Mouse (Mus musculus) stomach, embryonic 16.5 days (tissue): Measurements from ENCODE around the gene Slc16a11. TPM values are rescaled to one million over a fixed set of nuclear protein-coding genes. Genes with fewer than 3 reads are reported as not detected.
A peak's percentile ranks its signal among the peaks of the same experiment; 100 is the strongest.

Source experiments
- ATAC-seq: fragments of 200-750 bp; cut with Nextera tagmentation; 2 replicates; pipeline ENCODE4 v1.8.0; 2017; ENCODE audit warnings: moderate number of reproducible peaks, moderate TSS enrichment; ENCODE audit not compliant: insufficient read depth, low FRiP score
- H3K27ac ChIP-seq: fragments of 300-500 bp; sonication (generic); 2 replicates; pipeline ENCODE4 v1.5.1; 2014; ENCODE audit warnings: low read length
- H3K27me3 ChIP-seq: fragments of 300-500 bp; sonication (generic); 2 replicates; pipeline ENCODE4 v1.6.1; 2014; ENCODE audit warnings: low read length, control low read depth, mixed read lengths; ENCODE audit not compliant: control insufficient read depth, insufficient read depth
- H3K36me3 ChIP-seq: fragments of 300-500 bp; sonication (generic); 2 replicates; pipeline ENCODE4 v1.6.1; 2014; ENCODE audit warnings: low read length; ENCODE audit not compliant: control insufficient read depth, insufficient read depth
- H3K4me1 ChIP-seq: fragments of 300-500 bp; sonication (generic); 2 replicates; pipeline ENCODE4 v1.6.1; 2014; ENCODE audit warnings: low read length, control low read depth, mixed read lengths; ENCODE audit not compliant: control insufficient read depth, insufficient read depth
- H3K4me2 ChIP-seq: fragments of 300-500 bp; sonication (generic); 2 replicates; pipeline ENCODE4 v1.6.1; 2014; ENCODE audit warnings: low read depth, low read length, mixed read lengths
- H3K4me3 ChIP-seq: fragments of 300-500 bp; sonication (generic); replicated peaks from 2 replicates; pipeline ENCODE4 v1.5.1; 2014; ENCODE audit warnings: mild to moderate bottlenecking, low read length
- H3K9ac ChIP-seq: fragments of 300-500 bp; sonication (generic); 2 replicates; pipeline ENCODE4 v1.6.1; 2014; ENCODE audit warnings: low read length
- H3K9me3 ChIP-seq: fragments of 300-500 bp; sonication (generic); replicated peaks from 2 replicates; pipeline ENCODE4 v1.6.1; 2016; ENCODE audit warnings: low read length, control low read depth; ENCODE audit not compliant: control insufficient read depth
- WGBS: fragments of 180-500 bp; shearing (Covaris S2); extraction: QIAGEN DNeasy Blood & Tissue Kit; methylation state at CpG from one replicate; pipeline ENCODE4 v1.1.7; 2014; 5-methylcytosine and 5-hydroxymethylcytosine counted together
- microRNA counts: library from miRNA; unstranded; fragments of <30 nt; microRNA quantifications from one replicate; lab custom pipeline; 2016
- microRNA-seq: library from miRNA; unstranded; fragments of <30 nt; microRNA quantifications from one replicate; pipeline ENCODE4, GENCODE M21; 2016
- polyA plus RNA-seq: library from polyadenylated mRNA; unstranded; fragments of >200 nt; fragmentation: Nextera tagmentation; extraction: Ambion mirVana; gene quantifications from 2 replicates; pipeline ENCODE4 v1.2.1, GENCODE M21; 2015

Gene Slc16a11
- polyA plus RNA-seq, 1 experiment from 2014 or later, result 1.5 TPM

- H3K9me3 ChIP-seq, result no peaks in the 10 kb centered on the region
- no peak overlapping the region for H3K4me2 ChIP-seq
- no peaks in the 10 kb centered on the region for H3K36me3 ChIP-seq
- WGBS, result 65% methylated on average over 11 of the region's 11 CpGs
- peaks cover 7% of the 10 kb centered on the region; the same call in 1 of the 2 replicates for H3K4me1 ChIP-seq
- ATAC-seq, result no peak
- H3K27me3 ChIP-seq, result peaks cover 26% of the 10 kb centered on the region
- no peak overlapping the region for H3K4me3 ChIP-seq
- no peak overlapping the region for H3K27ac ChIP-seq
- H3K9ac ChIP-seq, result no peak overlapping the region
Measured at GRCm38 (mm10) chr11:70250150-70250549, 37.6 kb downstream of the Slc16a11 start.

- Histone ChIP-seq H3K27ac (no peak overlapping the region), H3K4me2 (no peak overlapping the region), H3K9me3 (no peaks in the 10 kb centered on the region), H3K9ac (no peak overlapping the region), H3K36me3 (no peaks in the 10 kb centered on the region), H3K4me1 (peaks cover 9% of the 10 kb centered on the region; the same call in 1 of the 2 replicates), H3K27me3 (peaks cover 29% of the 10 kb centered on the region), H3K4me3 (no peak overlapping the region)
- 76% methylated on average over 8 of the region's 8 CpGs for WGBS
- ATAC-seq, result no peak
Measured at GRCm38 (mm10) chr11:70251853-70252252, 39.3 kb downstream of the Slc16a11 start.

GRCm38 (mm10) chr11:70254337-70254736 lies 41.8 kb downstream of the Slc16a11 start:
- Histone ChIP-seq H3K9me3 (no peaks in the 10 kb centered on the region), H3K9ac (peak overlapping the region; percentile 74), H3K4me2 (peak overlapping the region; percentile 61), H3K27me3 (peaks cover 29% of the 10 kb centered on the region), H3K4me1 (peaks cover 9% of the 10 kb centered on the region; the same call in 1 of the 2 replicates), H3K27ac (peak overlapping the region; percentile 66; the same call in 1 of the 2 replicates), H3K36me3 (no peaks in the 10 kb centered on the region), H3K4me3 (peak overlapping the region; percentile 50)
- 3% methylated on average over 18 of the region's 18 CpGs for WGBS
- ATAC-seq, result no peak

- Histone ChIP-seq H3K27me3 (peaks cover 29% of the 10 kb centered on the region), H3K9me3 (no peaks in the 10 kb centered on the region), H3K27ac (peak within 1 kb of the TSS; percentile 66), H3K4me2 (peak within 1 kb of the TSS; percentile 61), H3K36me3 (no peaks in the 10 kb centered on the region), H3K9ac (peak within 1 kb of the TSS; percentile 74), H3K4me1 (peaks cover 9% of the 10 kb centered on the region; the same call in 1 of the 2 replicates), H3K4me3 (peak within 1 kb of the TSS; percentile 50)
- peak; percentile 67; the same call in 1 of the 2 replicates for ATAC-seq
- WGBS, result 2% methylated on average over 25 of the region's 25 CpGs
Measured at GRCm38 (mm10) chr11:70254931-70255531, 42.5 kb downstream of the Slc16a11 start, which contains the start of gene Alox12. TSS of gene Alox12 (minus strand) at chr11:70255353.

GRCm38 (mm10) chr11:70259035-70259434 lies 46.5 kb downstream of the Slc16a11 start:
- Histone ChIP-seq H3K9me3 (no peaks in the 10 kb centered on the region), H3K27me3 (peaks cover 10% of the 10 kb centered on the region), H3K4me1 (peaks cover 9% of the 10 kb centered on the region; the same call in 1 of the 2 replicates), H3K4me2 (no peak overlapping the region), H3K4me3 (no peak overlapping the region), H3K9ac (no peak overlapping the region), H3K27ac (no peak overlapping the region), H3K36me3 (no peaks in the 10 kb centered on the region)
- WGBS, result 83% methylated on average over 4 of the region's 4 CpGs
- ATAC-seq, result no peak

- H3K9ac ChIP-seq, result no peak overlapping the region
- WGBS, result 41% methylated on average over 3 of the region's 3 CpGs
- no peaks in the 10 kb centered on the region for H3K27me3 ChIP-seq
- H3K4me3 ChIP-seq, result no peak overlapping the region
- no peak for ATAC-seq
- no peaks in the 10 kb centered on the region for H3K36me3 ChIP-seq
- H3K9me3 ChIP-seq, result no peaks in the 10 kb centered on the region
- peak overlapping the region; percentile 77 for H3K27ac ChIP-seq
- peaks cover 7% of the 10 kb centered on the region; the same call in 1 of the 2 replicates for H3K4me1 ChIP-seq
- no peak overlapping the region for H3K4me2 ChIP-seq
Measured at GRCm38 (mm10) chr11:70265252-70265651, 52.7 kb downstream of the Slc16a11 start.

GRCm38 (mm10) chr11:70265819-70266218 lies 53.3 kb downstream of the Slc16a11 start:
- Histone ChIP-seq H3K27me3 (no peaks in the 10 kb centered on the region), H3K27ac (peak overlapping the region; percentile 77), H3K36me3 (no peaks in the 10 kb centered on the region), H3K4me3 (no peak overlapping the region), H3K9ac (no peak overlapping the region), H3K4me1 (peaks cover 7% of the 10 kb centered on the region; the same call in 1 of the 2 replicates), H3K4me2 (no peak overlapping the region), H3K9me3 (no peaks in the 10 kb centered on the region)
- 50% methylated on average over 4 of the region's 4 CpGs for WGBS
- no peak for ATAC-seq

MicroRNAs within 50 kb of the gene (microRNA counts, 519-probe panel; counts per million panel counts)
- 1,629 counts per million, percentile 24 among the panel's probes with 10 or more counts for microRNA mmu-miR-195 (lab: Ali Mortazavi, UCI)
- 2,065 counts per million, percentile 42 among the panel's probes with 10 or more counts for microRNA mmu-miR-497 (lab: Ali Mortazavi, UCI)

Small RNA genes within 50 kb of the gene (microRNA-seq; reads per million reads assigned to microRNA genes)
- gene Mir195a (867 reads per million, percentile 75 among the genes with 10 or more reads in this experiment), gene Mir497 (not detected), gene Mir497b (not detected)

Other genes starting within 250 kb of the Slc16a11 start
- gene Cldn7, start 248.0 kb upstream of the Slc16a11 start, polyA plus RNA-seq, result 397 and 438 TPM in 2 replicates
- gene Ctdnep1, start 231.6 kb upstream of the Slc16a11 start, polyA plus RNA-seq, result 17.5 and 17.7 TPM in 2 replicates
- gene Elp5, start 230.2 kb upstream of the Slc16a11 start, polyA plus RNA-seq, result 102 and 103 TPM in 2 replicates
- 485 and 494 TPM in 2 replicates for gene Gabarap, start 221.6 kb upstream of the Slc16a11 start, polyA plus RNA-seq
- 44.3 and 47.9 TPM in 2 replicates for gene Phf23, start 217.0 kb upstream of the Slc16a11 start, polyA plus RNA-seq
- 17.7 and 22.3 TPM in 2 replicates for gene Dvl2, start 212.2 kb upstream of the Slc16a11 start, polyA plus RNA-seq
- gene Acadvl, start 197.3 kb upstream of the Slc16a11 start, polyA plus RNA-seq, result 115 and 119 TPM in 2 replicates
- gene Dlg4, start 195.8 kb upstream of the Slc16a11 start, polyA plus RNA-seq, result 8.4 and 9.0 TPM in 2 replicates
- gene Asgr1, start 158.7 kb upstream of the Slc16a11 start, polyA plus RNA-seq, result 0.31 TPM in 1 of 2 replicates, not detected in the other
- 0.71 and 0.72 TPM in 2 replicates for gene Asgr2, start 120.1 kb upstream of the Slc16a11 start, polyA plus RNA-seq
- 1.4 and 1.6 TPM in 2 replicates for gene Mgl2, start 82.4 kb upstream of the Slc16a11 start, polyA plus RNA-seq
- gene Clec10a, start 56.6 kb upstream of the Slc16a11 start, polyA plus RNA-seq, result 1.1 and 1.3 TPM in 2 replicates
- 9.4 and 10.5 TPM in 2 replicates for gene Slc16a13, start 8.3 kb downstream of the Slc16a11 start, polyA plus RNA-seq
- gene Bcl6b, start 17.0 kb downstream of the Slc16a11 start, polyA plus RNA-seq, result 12.1 and 13.9 TPM in 2 replicates
- gene 0610010K14Rik, start 25.2 kb downstream of the Slc16a11 start, polyA plus RNA-seq, result 119 and 132 TPM in 2 replicates
- gene Gm21988, start 27.1 kb downstream of the Slc16a11 start, polyA plus RNA-seq, result 9.6 and 10.2 TPM in 2 replicates
- gene Rnasek, start 27.1 kb downstream of the Slc16a11 start, polyA plus RNA-seq, result 207 and 226 TPM in 2 replicates
- gene Alox12, start 42.6 kb downstream of the Slc16a11 start, polyA plus RNA-seq, result 17.8 and 21.0 TPM in 2 replicates
- not detected in 2 replicates for gene Alox12e, start 109.9 kb downstream of the Slc16a11 start, polyA plus RNA-seq
- 12.7 and 19.7 TPM in 2 replicates for gene Alox15, start 139.3 kb downstream of the Slc16a11 start, polyA plus RNA-seq
- gene Pelp1, start 197.3 kb downstream of the Slc16a11 start, polyA plus RNA-seq, result 32.0 and 32.2 TPM in 2 replicates
- gene Arrb2, start 219.9 kb downstream of the Slc16a11 start, polyA plus RNA-seq, result 14.7 and 14.8 TPM in 2 replicates
- 37.4 and 37.9 TPM in 2 replicates for gene Med11, start 239.2 kb downstream of the Slc16a11 start, polyA plus RNA-seq
- 0.45 and 0.97 TPM in 2 replicates for gene Zmynd15, start 246.7 kb downstream of the Slc16a11 start, polyA plus RNA-seq
- 9.0 and 10.5 TPM in 2 replicates for gene Cxcl16, start 247.2 kb downstream of the Slc16a11 start, polyA plus RNA-seq